Mouse (Mus musculus) hindbrain, embryonic 13.5 days (tissue): ENCODE data around the gene Mymk. TPM values are rescaled to one million over a fixed set of nuclear protein-coding genes. Genes with fewer than 3 reads are reported as not detected.
A peak's percentile ranks its signal among the peaks of the same experiment; 100 is the strongest.

Source experiments
- ATAC-seq: fragments of 200-750 bp; cut with Nextera tagmentation; 2 replicates; pipeline ENCODE4 v1.8.0; 2017; ENCODE audit warnings: moderate TSS enrichment; ENCODE audit not compliant: low FRiP score
- H3K27ac ChIP-seq: fragments of 300-500 bp; sonication (generic); 2 replicates; pipeline ENCODE4 v1.5.1; 2015; ENCODE audit warnings: inconsistent platforms, mild to moderate bottlenecking, moderate library complexity
- H3K27me3 ChIP-seq: fragments of 300-500 bp; sonication (generic); 2 replicates; pipeline ENCODE4 v1.6.1; 2015; ENCODE audit warnings: mild to moderate bottlenecking, inconsistent platforms
- H3K36me3 ChIP-seq: fragments of 300-500 bp; sonication (generic); 2 replicates; pipeline ENCODE4 v1.6.1; 2015; ENCODE audit warnings: mild to moderate bottlenecking, inconsistent platforms
- H3K4me1 ChIP-seq: fragments of 300-500 bp; sonication (generic); replicated peaks from 2 replicates; pipeline ENCODE4 v1.6.1; 2015; ENCODE audit warnings: inconsistent platforms
- H3K4me2 ChIP-seq: fragments of 300-500 bp; sonication (generic); 2 replicates; pipeline ENCODE4 v1.6.1; 2015; ENCODE audit warnings: inconsistent platforms, mild to moderate bottlenecking, moderate library complexity
- H3K4me3 ChIP-seq: fragments of 300-500 bp; sonication (generic); 2 replicates; pipeline ENCODE4 v1.5.1; 2015; ENCODE audit warnings: mild to moderate bottlenecking, inconsistent platforms
- H3K9ac ChIP-seq: fragments of 300-500 bp; sonication (generic); 2 replicates; pipeline ENCODE4 v1.6.1; 2015; ENCODE audit warnings: mild to moderate bottlenecking, inconsistent platforms
- H3K9me3 ChIP-seq: fragments of 300-500 bp; sonication (generic); 2 replicates; pipeline ENCODE4 v1.6.1; 2016; ENCODE audit warnings: inconsistent platforms
- whole genome bisulfite sequencing: fragments of 180-500 bp; shearing (Covaris S2); methylation state at CpG from one replicate; pipeline ENCODE4 v1.1.7; 2015; 5-methylcytosine and 5-hydroxymethylcytosine counted together
- polyA plus RNA-seq: library from polyadenylated mRNA; unstranded; fragments of >200 nt; fragmentation: Nextera tagmentation; extraction: Ambion mirVana; gene quantifications from 2 replicates; pipeline ENCODE4 v1.2.1, GENCODE M21; 2015

Gene Mymk
- polyA plus RNA-seq, 1 experiment from 2014 or later = 1.1 TPM

DNA sequence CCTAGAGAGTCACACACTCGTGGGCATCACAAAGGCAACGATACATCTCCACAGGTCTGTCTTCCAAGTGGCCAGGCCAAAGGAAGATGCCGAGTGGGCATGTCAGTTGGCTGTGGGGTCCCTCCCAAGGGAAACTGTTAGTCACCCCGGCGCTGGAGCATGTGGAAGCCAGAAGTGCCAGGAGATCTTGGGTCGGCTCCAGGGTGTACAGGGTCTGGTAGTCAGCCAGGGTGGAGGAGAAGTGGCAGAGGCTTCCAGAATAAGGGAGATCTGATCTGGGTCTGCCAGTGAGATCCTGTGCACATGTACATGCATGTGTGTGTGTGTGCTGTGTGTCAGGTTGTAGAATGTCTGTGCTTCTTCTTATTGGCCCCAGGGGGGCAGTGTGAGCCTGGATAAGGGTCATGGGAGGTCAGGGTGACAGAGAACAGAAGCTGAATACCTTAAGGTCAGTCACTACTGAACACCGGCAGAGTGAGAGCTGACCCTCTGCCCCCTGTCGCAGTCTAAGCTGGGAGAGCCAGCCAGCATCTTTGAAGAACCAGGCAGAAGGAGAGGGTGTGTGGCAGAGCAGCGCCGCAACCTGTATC, 5.8 kb upstream of the Mymk start:
- peaks cover 30% of the 10 kb centered on the region for H3K4me1 ChIP-seq
- H3K27me3 ChIP-seq = peaks cover 17% of the 10 kb centered on the region; the same call in 1 of the 2 replicates
- no peaks in the 10 kb centered on the region for H3K36me3 ChIP-seq
- H3K9ac ChIP-seq = no peak overlapping the region
- H3K4me3 ChIP-seq = no peak overlapping the region
- 62% methylated on average over 10 of the region's 10 CpGs for WGBS
- ATAC-seq = no peak
- no peak overlapping the region for H3K27ac ChIP-seq
- no peak overlapping the region for H3K4me2 ChIP-seq
- no peaks in the 10 kb centered on the region for H3K9me3 ChIP-seq

DNA sequence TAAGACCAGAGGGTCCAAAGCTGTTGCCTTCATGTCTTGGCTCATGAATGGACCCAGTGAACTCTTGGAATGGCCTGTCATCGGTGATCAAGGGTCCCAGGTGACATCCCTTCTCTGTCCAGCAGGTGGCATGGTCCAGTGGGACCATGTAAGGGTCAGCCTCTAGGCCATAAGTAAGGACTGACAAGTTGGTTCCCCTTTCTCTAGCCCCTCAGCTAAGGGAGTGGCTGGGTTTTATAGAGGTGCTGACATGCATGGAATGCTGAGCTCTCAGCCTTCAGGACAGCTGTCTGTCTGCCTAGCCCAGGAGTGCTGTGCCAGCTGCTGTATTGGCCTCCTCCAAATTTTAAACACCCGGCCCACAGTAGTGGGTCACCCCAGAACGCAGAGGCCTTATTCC, 3.5 kb upstream of the Mymk start:
- WGBS = 65% methylated on average over 3 of the region's 3 CpGs
- no peaks in the 10 kb centered on the region for H3K9me3 ChIP-seq
- no peak for ATAC-seq

DNA sequence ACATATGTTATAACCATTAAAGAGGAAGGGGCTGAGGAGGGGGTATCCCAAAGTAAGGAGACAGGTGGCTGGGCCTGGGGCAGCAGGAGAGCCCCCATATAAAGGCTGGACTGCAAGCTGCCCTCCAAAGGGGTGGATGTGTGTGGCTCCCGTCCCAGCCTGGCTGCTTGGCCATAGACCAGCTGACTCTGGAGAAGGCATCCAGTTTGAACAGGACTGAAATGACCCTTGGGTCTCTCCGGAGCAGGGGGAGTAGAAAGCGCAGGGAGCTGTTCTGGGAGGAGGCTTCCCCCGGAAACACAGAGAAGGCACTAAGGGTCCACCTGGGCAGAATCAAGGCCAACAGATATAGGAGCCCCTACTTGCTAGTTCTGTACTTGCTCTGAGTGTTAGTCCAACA, 2.8 kb upstream of the Mymk start:
- no peaks in the 10 kb centered on the region for H3K36me3 ChIP-seq
- ATAC-seq = no peak
- H3K4me3 ChIP-seq = no peak overlapping the region
- no peaks in the 10 kb centered on the region for H3K9me3 ChIP-seq
- 89% methylated on average over 4 of the region's 4 CpGs for WGBS
- H3K27me3 ChIP-seq = peaks cover 27% of the 10 kb centered on the region
- H3K9ac ChIP-seq = no peak overlapping the region
- peaks cover 43% of the 10 kb centered on the region for H3K4me1 ChIP-seq
- no peak overlapping the region for H3K27ac ChIP-seq
- no peak overlapping the region for H3K4me2 ChIP-seq

More for the DNA sequence above, 3.5 kb upstream of the Mymk start:
- Histone ChIP-seq H3K4me2 (no peak overlapping the region), H3K9ac (no peak overlapping the region), H3K4me1 (peaks cover 42% of the 10 kb centered on the region), H3K27ac (no peak overlapping the region), H3K27me3 (peaks cover 27% of the 10 kb centered on the region), H3K4me3 (no peak overlapping the region), H3K36me3 (no peaks in the 10 kb centered on the region)

DNA sequence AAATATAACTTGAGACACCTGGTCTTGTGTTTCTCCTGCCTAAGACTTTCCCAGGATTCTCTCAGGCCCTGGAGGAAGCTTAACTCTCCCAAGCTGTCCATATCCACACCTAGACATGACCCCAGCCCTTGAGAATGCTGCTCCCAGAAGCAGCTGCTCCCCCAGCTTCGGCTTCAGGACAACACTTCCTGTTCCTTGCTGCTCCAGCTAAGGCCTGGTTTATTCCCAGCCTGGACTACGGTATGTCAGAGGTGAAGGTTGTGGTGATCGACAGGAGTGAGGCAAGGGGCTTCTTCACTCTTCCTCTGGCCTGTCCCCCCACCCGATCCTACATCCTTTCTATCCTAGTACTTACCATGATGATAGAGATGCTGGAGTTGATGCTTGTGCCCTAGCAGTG, 1.4 kb upstream of the Mymk start:
- Histone ChIP-seq H3K27ac (no peak overlapping the region), H3K4me1 (peaks cover 41% of the 10 kb centered on the region), H3K9ac (no peak overlapping the region), H3K4me2 (no peak overlapping the region), H3K9me3 (no peaks in the 10 kb centered on the region), H3K27me3 (peaks cover 27% of the 10 kb centered on the region), H3K36me3 (no peaks in the 10 kb centered on the region), H3K4me3 (no peak overlapping the region)
- ATAC-seq = no peak
- 80% methylated on average over 4 of the region's 4 CpGs for WGBS

DNA sequence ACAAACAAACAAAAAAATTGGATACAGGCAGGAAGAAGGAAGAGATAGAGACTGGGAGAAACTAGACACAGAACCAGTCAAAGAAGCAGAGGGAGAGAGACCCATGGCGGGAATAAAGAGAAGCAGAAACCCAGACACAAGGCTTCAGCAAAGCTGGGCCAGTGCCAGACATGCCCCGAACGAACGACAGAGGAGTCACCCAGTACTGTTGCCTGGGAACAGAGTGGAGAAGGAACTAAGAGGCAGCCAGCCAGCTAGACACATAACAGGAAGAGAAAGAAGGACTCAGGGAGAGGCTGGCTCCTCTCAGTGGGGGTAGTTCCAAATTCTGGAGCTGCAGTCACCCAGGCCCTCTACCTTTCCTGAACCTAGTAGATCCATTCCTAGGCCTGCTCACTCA, 842 bp downstream of the Mymk start:
- Histone ChIP-seq H3K4me3 (no peak overlapping the region), H3K27ac (peak overlapping the region; percentile 52), H3K9me3 (no peaks in the 10 kb centered on the region), H3K4me1 (peaks cover 37% of the 10 kb centered on the region), H3K4me2 (no peak overlapping the region), H3K9ac (no peak overlapping the region), H3K27me3 (peaks cover 25% of the 10 kb centered on the region), H3K36me3 (no peaks in the 10 kb centered on the region)
- WGBS = 28% methylated on average over 4 of the region's 4 CpGs
- 0 out of 2 replicates have a peak, but pooled peaks have one; percentile 61 for ATAC-seq

DNA sequence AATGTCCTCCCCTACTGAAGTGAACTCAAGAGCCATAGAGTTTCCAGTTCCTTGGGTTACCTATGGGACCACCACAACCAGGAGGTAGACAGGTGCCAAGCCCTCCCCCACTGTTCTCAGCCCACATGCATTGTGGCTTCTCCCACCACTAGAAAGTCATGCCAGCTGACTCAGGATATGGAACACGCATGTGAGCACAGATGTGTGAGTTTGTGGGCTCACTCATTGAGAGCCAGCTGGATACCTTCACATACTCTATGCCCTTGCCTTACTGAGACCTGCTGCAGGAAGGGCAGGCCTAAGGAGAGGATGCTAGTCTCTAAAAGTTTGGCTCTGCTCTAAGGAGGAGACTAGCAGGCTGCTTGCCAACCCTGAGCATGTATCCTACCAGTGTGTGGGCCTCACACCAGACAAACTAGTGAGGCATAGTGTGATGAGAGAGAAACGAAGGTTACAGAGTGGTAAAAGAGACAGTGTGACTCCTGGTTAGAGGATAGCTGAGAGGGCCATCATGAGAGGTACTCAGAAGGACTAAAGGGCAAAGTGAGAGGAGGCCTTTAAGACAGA, 1.6 kb downstream of the Mymk start:
- peaks cover 25% of the 10 kb centered on the region for H3K27me3 ChIP-seq
- WGBS = 74% methylated on average over 2 of the region's 2 CpGs
- no peak overlapping the region; the same call in 1 of the 2 replicates for H3K27ac ChIP-seq
- no peak overlapping the region for H3K4me3 ChIP-seq
- no peak overlapping the region for H3K4me2 ChIP-seq
- no peaks in the 10 kb centered on the region for H3K9me3 ChIP-seq
- no peak overlapping the region for H3K9ac ChIP-seq
- peaks cover 37% of the 10 kb centered on the region for H3K4me1 ChIP-seq
- no peak for ATAC-seq
- H3K36me3 ChIP-seq = no peaks in the 10 kb centered on the region

DNA sequence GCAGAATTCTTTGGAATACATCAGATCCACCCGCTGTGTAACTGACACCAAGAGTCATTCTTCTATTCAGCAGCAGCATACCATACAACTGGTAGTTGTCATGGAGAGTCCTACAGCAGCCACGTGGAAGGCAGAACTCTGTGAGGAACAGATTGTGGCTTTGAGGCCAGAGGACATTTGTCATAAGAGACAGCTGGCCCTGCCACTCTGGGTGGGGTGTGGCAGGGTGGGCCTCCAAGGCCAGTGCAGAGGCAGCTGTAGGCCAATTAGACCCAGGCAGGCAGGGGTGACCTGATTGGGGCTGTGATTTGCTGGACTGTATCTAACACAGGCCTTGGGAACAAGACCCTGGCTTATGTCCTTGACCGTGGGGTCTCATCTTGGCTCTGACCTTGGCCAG, 2.3 kb downstream of the Mymk start:
- 0 out of 2 replicates have a peak, but pooled peaks have one; percentile 39 for ATAC-seq
- Histone ChIP-seq H3K4me2 (no peak overlapping the region), H3K4me3 (no peak overlapping the region), H3K27me3 (peaks cover 25% of the 10 kb centered on the region), H3K36me3 (no peaks in the 10 kb centered on the region), H3K4me1 (peaks cover 37% of the 10 kb centered on the region), H3K9me3 (no peaks in the 10 kb centered on the region), H3K9ac (no peak overlapping the region), H3K27ac (no peak overlapping the region)
- WGBS = 32% methylated on average over 3 of the region's 3 CpGs

DNA sequence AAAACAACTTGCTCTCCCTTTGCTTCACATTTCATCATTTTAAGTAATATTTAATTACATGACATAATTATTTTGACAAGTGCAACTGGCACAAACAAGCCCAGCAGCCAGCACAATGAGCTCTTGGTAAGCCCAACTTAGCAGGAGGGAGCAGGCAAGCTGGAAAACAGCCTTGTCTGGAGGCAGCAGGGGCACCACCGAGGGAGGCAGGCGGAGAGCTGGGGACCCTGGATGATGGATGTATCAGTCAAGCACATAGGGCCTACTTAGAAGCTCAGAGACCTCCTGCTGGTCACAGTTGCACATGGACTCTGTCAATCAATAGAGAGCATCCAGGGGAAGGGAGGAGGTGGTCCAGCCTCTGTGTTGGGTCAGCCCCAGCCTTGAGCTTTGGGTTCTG, 4.0 kb downstream of the Mymk start:
- Histone ChIP-seq H3K27ac (no peak overlapping the region), H3K27me3 (peaks cover 20% of the 10 kb centered on the region), H3K9ac (no peak overlapping the region), H3K4me3 (no peak overlapping the region), H3K4me2 (no peak overlapping the region), H3K9me3 (no peaks in the 10 kb centered on the region), H3K4me1 (peaks cover 37% of the 10 kb centered on the region), H3K36me3 (no peaks in the 10 kb centered on the region)
- ATAC-seq = no peak
- 34% methylated on average over 2 of the region's 2 CpGs for WGBS

DNA sequence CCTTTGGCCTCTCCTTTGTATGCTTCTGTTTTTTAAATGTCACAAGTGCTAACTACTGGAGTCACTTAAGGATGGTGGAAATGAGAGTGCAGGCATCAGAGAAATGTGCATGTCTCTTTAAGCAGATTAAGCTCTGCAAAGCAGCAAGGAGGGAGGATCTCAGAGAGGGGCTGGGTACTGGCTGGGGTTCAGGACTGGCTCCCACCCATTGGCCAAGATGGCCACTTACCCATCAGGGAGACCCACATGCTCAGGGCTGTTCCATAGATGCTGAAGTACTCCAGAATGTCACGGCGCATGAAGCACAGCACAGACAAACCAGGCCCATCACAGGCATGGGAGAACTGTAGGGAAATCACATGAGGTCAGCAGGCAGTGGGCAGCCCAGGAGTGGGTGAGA, 4.9 kb downstream of the Mymk start:
- Histone ChIP-seq H3K4me1 (peaks cover 37% of the 10 kb centered on the region), H3K36me3 (no peaks in the 10 kb centered on the region), H3K4me3 (no peak overlapping the region), H3K4me2 (no peak overlapping the region), H3K9ac (no peak overlapping the region), H3K27ac (no peak overlapping the region), H3K9me3 (no peaks in the 10 kb centered on the region), H3K27me3 (peaks cover 14% of the 10 kb centered on the region)
- no peak for ATAC-seq
- 81% methylated on average over 2 of the region's 2 CpGs for WGBS

DNA sequence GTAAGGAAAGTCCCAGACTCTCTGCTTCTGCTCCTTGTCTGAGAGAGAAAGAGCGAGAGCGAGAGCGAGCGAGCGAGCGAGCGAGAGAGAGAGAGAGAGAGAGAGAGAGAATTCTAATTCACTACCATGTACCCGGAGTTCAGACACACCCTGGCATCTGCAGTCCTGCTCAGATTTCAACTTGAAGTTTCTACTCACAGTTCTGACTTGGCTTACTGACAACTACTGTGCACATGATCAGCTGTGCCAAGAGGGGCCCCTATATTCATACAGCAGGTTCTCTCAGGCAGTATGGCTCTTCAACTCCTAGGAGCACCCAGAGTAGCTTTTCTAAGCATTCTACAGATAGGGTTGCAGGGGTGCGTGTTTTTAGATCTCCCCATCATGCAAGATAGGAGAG, 12.8 kb downstream of the Mymk start:
- 84% methylated on average over 9 of the region's 9 CpGs for WGBS
- H3K4me3 ChIP-seq = no peak overlapping the region
- no peak overlapping the region for H3K9ac ChIP-seq
- no peaks in the 10 kb centered on the region for H3K27me3 ChIP-seq
- no peaks in the 10 kb centered on the region for H3K9me3 ChIP-seq
- no peak overlapping the region for H3K4me2 ChIP-seq
- no peaks in the 10 kb centered on the region; the same call in 1 of the 2 replicates for H3K4me1 ChIP-seq
- ATAC-seq = no peak
- no peaks in the 10 kb centered on the region for H3K36me3 ChIP-seq
- no peak overlapping the region for H3K27ac ChIP-seq

DNA sequence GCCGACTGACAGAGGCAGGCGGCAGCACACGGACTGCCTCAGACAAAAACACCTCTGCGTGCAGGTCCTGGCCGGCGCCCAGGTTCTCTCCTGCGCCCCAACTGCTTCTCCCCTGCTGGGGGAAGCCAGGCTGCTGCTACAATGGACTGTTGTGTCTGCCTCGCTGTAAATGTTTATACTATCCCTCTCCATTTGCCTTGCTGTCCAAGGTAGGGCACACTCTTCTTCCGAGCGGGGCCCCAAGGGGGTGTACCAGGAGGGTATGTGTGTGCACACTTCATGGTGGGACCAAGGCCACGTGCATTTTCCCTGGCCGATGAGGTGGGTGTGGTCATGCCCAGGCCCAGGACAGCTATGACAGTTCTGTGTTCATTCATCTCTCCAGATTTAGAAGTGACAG, 13.2 kb downstream of the Mymk start:
- H3K36me3 ChIP-seq = no peaks in the 10 kb centered on the region
- no peak for ATAC-seq
- H3K4me1 ChIP-seq = no peaks in the 10 kb centered on the region; the same call in 1 of the 2 replicates
- no peak overlapping the region for H3K27ac ChIP-seq
- no peak overlapping the region for H3K9ac ChIP-seq
- H3K4me3 ChIP-seq = no peak overlapping the region
- no peaks in the 10 kb centered on the region for H3K9me3 ChIP-seq
- no peak overlapping the region for H3K4me2 ChIP-seq
- H3K27me3 ChIP-seq = no peaks in the 10 kb centered on the region
- WGBS = 54% methylated on average over 12 of the region's 12 CpGs

DNA sequence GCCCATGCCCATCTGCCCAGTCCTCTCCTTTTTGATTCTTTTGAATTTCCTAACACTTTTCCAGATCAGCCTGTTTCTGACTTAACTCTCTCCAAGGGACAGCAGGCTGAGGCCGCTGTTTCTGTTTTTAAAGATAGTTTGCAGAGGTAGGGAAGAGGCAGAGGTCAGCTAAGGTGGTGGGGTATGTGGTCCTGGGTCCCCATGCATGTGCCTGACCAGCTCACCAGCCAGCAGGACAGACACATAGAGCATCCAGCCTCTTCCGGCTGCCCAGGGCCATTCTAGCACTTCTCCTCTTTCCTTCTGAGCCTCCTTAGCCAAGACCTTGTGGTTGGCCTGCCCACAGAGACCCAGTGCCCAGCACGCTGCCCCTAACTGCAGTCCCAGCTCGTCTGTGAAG, 13.7 kb downstream of the Mymk start:
- H3K4me3 ChIP-seq = no peak overlapping the region
- no peak for ATAC-seq
- H3K9me3 ChIP-seq = no peaks in the 10 kb centered on the region
- H3K9ac ChIP-seq = no peak overlapping the region; the same call in 1 of the 2 replicates
- H3K4me1 ChIP-seq = no peaks in the 10 kb centered on the region; the same call in 1 of the 2 replicates
- no peak overlapping the region for H3K27ac ChIP-seq
- H3K4me2 ChIP-seq = no peak overlapping the region
- no peaks in the 10 kb centered on the region for H3K36me3 ChIP-seq
- WGBS = 60% methylated on average over 4 of the region's 4 CpGs
- H3K27me3 ChIP-seq = no peaks in the 10 kb centered on the region

DNA sequence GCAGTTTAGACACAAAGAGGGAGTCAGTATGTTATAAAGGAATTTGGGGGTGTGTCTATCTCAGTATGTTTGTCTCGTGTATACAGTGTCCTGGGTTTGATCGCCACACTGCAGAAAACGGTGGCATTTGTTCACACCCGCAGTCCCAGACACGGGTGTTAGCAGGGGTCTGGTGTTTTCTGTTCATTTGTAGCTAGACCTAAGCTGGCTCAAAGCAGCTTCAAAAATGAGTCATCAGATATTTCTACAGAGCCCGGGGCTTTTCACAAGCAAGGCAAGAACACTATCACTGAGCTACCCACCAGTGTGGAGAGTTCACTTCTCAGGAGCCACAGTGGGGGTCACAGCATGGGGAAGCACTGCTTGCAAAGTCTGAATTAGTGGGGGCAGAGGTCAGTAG, 22.6 kb downstream of the Mymk start:
- no peak overlapping the region for H3K4me2 ChIP-seq
- no peak overlapping the region for H3K9ac ChIP-seq
- no peaks in the 10 kb centered on the region for H3K4me1 ChIP-seq
- no peaks in the 10 kb centered on the region for H3K36me3 ChIP-seq
- no peak for ATAC-seq
- 40% methylated on average over 6 of the region's 6 CpGs for WGBS
- no peak overlapping the region for H3K27ac ChIP-seq
- H3K4me3 ChIP-seq = no peak overlapping the region
- H3K27me3 ChIP-seq = peaks cover 4% of the 10 kb centered on the region; the same call in 1 of the 2 replicates
- no peaks in the 10 kb centered on the region for H3K9me3 ChIP-seq
